Mouse (Mus musculus) cortical plate, adult 2 months (tissue): ENCODE data around the gene Fars2.

Source experiments
- CTCF ChIP-seq: fragments of 200-500 bp; IDR thresholded peaks from 2 replicates; pipeline ENCODE4 v1.5.1; 2011; ENCODE audit warnings: mild to moderate bottlenecking, control low read depth, low read length; ENCODE audit not compliant: insufficient read depth; ENCODE audit errors: extremely low read depth
- POLR2A ChIP-seq: fragments of 200-500 bp; IDR thresholded peaks from 2 replicates; pipeline ENCODE4 v1.6.1; 2011; ENCODE audit warnings: mild to moderate bottlenecking, low read length, control low read depth; ENCODE audit not compliant: insufficient read depth; ENCODE audit errors: extremely low read depth

DNA sequence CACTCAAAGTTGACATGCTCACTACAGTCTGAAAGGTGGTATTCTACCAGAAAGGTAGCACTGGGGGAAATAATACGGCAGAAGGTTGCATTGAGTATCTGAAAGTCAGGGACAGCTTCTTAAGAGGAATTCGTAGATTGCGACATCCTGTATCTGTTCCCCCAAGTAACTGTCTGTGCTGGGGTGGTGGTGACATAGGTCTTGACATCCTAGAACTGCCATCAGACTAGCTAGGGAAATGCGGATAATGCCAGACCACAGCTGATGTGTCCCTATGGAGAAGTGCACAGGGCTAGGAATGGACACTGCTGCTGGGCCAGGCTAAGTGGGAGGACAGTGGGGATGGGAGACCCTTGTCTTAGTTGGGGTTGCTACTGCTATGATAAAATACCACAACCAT, 8.7 kb upstream of the Fars2 start:
- TF ChIP-seq CTCF = no peak
- no peak for TF ChIP-seq POLR2A
